ENCODE assay signal across 21 mouse cellular contexts in the genomic region with DNA sequence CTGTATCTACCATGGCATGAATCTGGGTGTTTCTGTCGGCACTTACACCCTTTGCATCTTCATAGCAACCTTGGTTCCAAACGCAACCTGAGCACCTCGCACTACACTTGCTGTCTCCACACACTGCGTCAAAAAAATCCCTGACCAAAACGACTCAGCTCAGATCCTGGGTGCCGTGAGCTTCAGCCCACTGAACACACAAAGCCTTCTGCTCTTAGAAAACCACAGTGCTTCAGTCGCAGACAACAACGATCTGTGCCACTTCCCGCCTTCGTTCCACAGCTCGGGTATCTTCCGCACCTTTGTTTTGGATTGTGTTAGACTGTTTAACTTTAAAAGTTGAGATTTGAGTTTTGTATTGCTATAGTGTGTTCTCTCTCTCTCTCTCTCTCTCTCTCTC.
DNase-seq lines count a peak whose midpoint lies in the region; ATAC-seq lines count a peak whose summit lies in the region.
"Had no signal": no experiment of that assay in that cellular context is flagged by ENCODE, and none has a peak within 500 bp of the region (broad histone marks: within the 10 kb centered on the region; RNA-seq: fewer than 3 reads in every experiment).

No protein-coding gene starts in this region.

- DNase-seq in CD4-positive, CD25-positive, alpha-beta regulatory T cell, adult 2 months (ENCODE audit: low read depth, low spot score) = peak; percentile 60
- DNase-seq in T-cell, adult 2 months (ENCODE audit: low spot score) = peak; percentile 63
- DNase-seq in thymus, postnatal 36 days = peak; percentile 35 to 50
- no peak for DNase-seq in cerebellum, adult 9-10 months
- no peak for DNase-seq in testis, postnatal 10 days (ENCODE audit: low spot score)
- DNase-seq: adrenal gland, adult 2 months; cerebellum, adult 11 months; cerebellum, postnatal 14 days; forebrain, postnatal 0 days; heart, postnatal 4 days had no signal

- no peak overlapping the region for H3K27ac ChIP-seq in kidney, embryonic 15.5 days
- H3K27ac ChIP-seq: forebrain, embryonic 10.5 days; heart, embryonic 10.5 days; macrophage; midbrain, embryonic 15.5 days; neural tube, embryonic 13.5 days; stomach, postnatal 0 days had no signal

- H3K4me1 ChIP-seq in kidney, embryonic 15.5 days = no peaks in the 10 kb centered on the region
- H3K4me1 ChIP-seq: forebrain, embryonic 10.5 days; heart, embryonic 10.5 days; midbrain, embryonic 15.5 days; neural tube, embryonic 13.5 days had no signal

- 84% methylated on average over 12 of the region's 12 CpGs for WGBS in kidney, embryonic 15.5 days

- no peaks in the 10 kb centered on the region for H3K27me3 ChIP-seq in kidney, embryonic 15.5 days
- H3K27me3 ChIP-seq: midbrain, embryonic 15.5 days; neural tube, embryonic 13.5 days had no signal

- no peak overlapping the region for H3K9ac ChIP-seq in kidney, embryonic 15.5 days
- H3K9ac ChIP-seq: forebrain, postnatal 0 days; midbrain, embryonic 15.5 days; neural tube, embryonic 13.5 days had no signal

- ATAC-seq in neutrophil, adult 5-6 weeks (ENCODE audit: extremely low read depth, insufficient number of reproducible peaks, low FRiP score, poor library complexity, severe bottlenecking) = 0 out of 2 replicates have a peak, but pooled peaks have one; percentile 16
- ATAC-seq in kidney, embryonic 15.5 days (replicated peaks; ENCODE audit: low FRiP score) = no peak
- ATAC-seq: forebrain, postnatal 0 days; hindbrain, embryonic 16.5 days; intestine, postnatal 0 days; lung, postnatal 0 days; midbrain, embryonic 15.5 days had no signal

- H3K9me3 ChIP-seq in kidney, embryonic 15.5 days (replicated peaks) = no peaks in the 10 kb centered on the region
- H3K9me3 ChIP-seq: forebrain, embryonic 10.5 days; heart, embryonic 10.5 days; midbrain, embryonic 15.5 days; neural tube, embryonic 13.5 days had no signal

- H3K36me3 ChIP-seq in kidney, embryonic 15.5 days = no peaks in the 10 kb centered on the region
- H3K36me3 ChIP-seq: forebrain, embryonic 10.5 days; heart, embryonic 10.5 days; midbrain, embryonic 15.5 days; neural tube, embryonic 13.5 days had no signal

- H3K4me2 ChIP-seq in kidney, embryonic 15.5 days = no peak overlapping the region
- H3K4me2 ChIP-seq: midbrain, embryonic 15.5 days; neural tube, embryonic 13.5 days had no signal

- H3K4me3 ChIP-seq in kidney, embryonic 15.5 days (replicated peaks) = no peak overlapping the region
- H3K4me3 ChIP-seq: forebrain, embryonic 10.5 days; heart, embryonic 10.5 days; midbrain, embryonic 15.5 days; neural tube, embryonic 13.5 days had no signal

Comparison
In these comparisons a context has a peak if more than half of its experiments do, and no peak if none do; other contexts are left out.
1. DNase-seq: peak in CD4-positive, CD25-positive, alpha-beta regulatory T cell, adult 2 months (single experiment), T-cell, adult 2 months (single experiment) and thymus, postnatal 36 days (2 of 2); none in cerebellum, adult 9-10 months (single experiment) and testis, postnatal 10 days (single experiment).